Comparison of ENCODE assay signal across 9 mouse cellular contexts in genomic region chr2:75152477-75152990, GRCm38 (mm10).
DNase-seq lines count a peak whose midpoint lies in the region; ATAC-seq and TF ChIP-seq lines count a peak whose summit lies in the region.
"Had no signal": no experiment of that assay in that cellular context is flagged by ENCODE, and none has a peak within 500 bp of the region (broad histone marks: within the 10 kb centered on the region; RNA-seq: fewer than 3 reads in every experiment).

No protein-coding gene starts in this region.

- H3K36me3 ChIP-seq in thymus, adult 2 months (ENCODE audit: control insufficient read depth, insufficient read depth, low read length), result no peaks in the 10 kb centered on the region
- H3K36me3 ChIP-seq: limb, embryonic 12.5 days had no signal

- 35% methylated on average over 6 of the region's 6 CpGs for WGBS in thymus, adult 2 months

- no peak overlapping the region for H3K27ac ChIP-seq in thymus, adult 2 months (ENCODE audit: control insufficient read depth, insufficient read depth, low read length)
- H3K27ac ChIP-seq: limb, embryonic 12.5 days had no signal

- H3K4me3 ChIP-seq in thymus, adult 2 months (ENCODE audit: control insufficient read depth, insufficient read depth, low read length), result no peak overlapping the region
- H3K4me3 ChIP-seq: limb, embryonic 12.5 days had no signal

- ATAC-seq in frontal cortex, adult (ENCODE audit: low TSS enrichment), result no peak

- peak; percentile 18; the same call in 1 of the 2 replicates for TF ChIP-seq CTCF in thymus, adult 2 months (IDR thresholded peaks at IDR 0.05; ENCODE audit: borderline replicate concordance, control insufficient read depth, extremely low read depth, insufficient read depth, low read length, poor library complexity)

- DNase-seq in heart, adult 11 months, result peak; percentile 86
- DNase-seq in heart, adult 18-20 months, result no peak
- DNase-seq in thymus, adult 2 months, result peak; percentile 57
- no peak for DNase-seq in thymus, adult 18-20 months
- DNase-seq in embryo, embryonic 11 days, result peak; percentile 77
- peak; percentile 81 for DNase-seq in mesoderm, embryonic 11.5 days (ENCODE audit: low read depth, low spot score)
- DNase-seq in frontal cortex, postnatal 14 days (ENCODE audit: low spot score in 2 of 2), result no peak

- TF ChIP-seq POLR2A in thymus, adult 2 months (IDR thresholded peaks at IDR 0.05; ENCODE audit: control insufficient read depth, extremely low read depth, insufficient read depth, low read length, poor library complexity), result no peak

- H3K27me3 ChIP-seq in thymus, adult 2 months (ENCODE audit: control insufficient read depth, insufficient read depth, low read length), result no peaks in the 10 kb centered on the region

- no peaks in the 10 kb centered on the region for H3K4me1 ChIP-seq in thymus, adult 2 months (replicated peaks; ENCODE audit: control insufficient read depth, insufficient read depth, low read length)

Comparison
In these comparisons a context has a peak if more than half of its experiments do, and no peak if none do; other contexts are left out.
1. DNase-seq: peak in heart, adult 11 months (single experiment), thymus, adult 2 months (single experiment), embryo, embryonic 11 days (single experiment) and mesoderm, embryonic 11.5 days (single experiment); none in heart, adult 18-20 months (0 of 2), thymus, adult 18-20 months (0 of 2) and frontal cortex, postnatal 14 days (0 of 2).